Mouse (Mus musculus): ENCODE measurements around the gene Ick. TPM values are rescaled to one million over a fixed set of nuclear protein-coding genes. Genes with fewer than 3 reads are reported as not detected.

The Ick gene
- polyA plus RNA-seq, 1 experiment from 2014 or later = 29.3 TPM

DNA sequence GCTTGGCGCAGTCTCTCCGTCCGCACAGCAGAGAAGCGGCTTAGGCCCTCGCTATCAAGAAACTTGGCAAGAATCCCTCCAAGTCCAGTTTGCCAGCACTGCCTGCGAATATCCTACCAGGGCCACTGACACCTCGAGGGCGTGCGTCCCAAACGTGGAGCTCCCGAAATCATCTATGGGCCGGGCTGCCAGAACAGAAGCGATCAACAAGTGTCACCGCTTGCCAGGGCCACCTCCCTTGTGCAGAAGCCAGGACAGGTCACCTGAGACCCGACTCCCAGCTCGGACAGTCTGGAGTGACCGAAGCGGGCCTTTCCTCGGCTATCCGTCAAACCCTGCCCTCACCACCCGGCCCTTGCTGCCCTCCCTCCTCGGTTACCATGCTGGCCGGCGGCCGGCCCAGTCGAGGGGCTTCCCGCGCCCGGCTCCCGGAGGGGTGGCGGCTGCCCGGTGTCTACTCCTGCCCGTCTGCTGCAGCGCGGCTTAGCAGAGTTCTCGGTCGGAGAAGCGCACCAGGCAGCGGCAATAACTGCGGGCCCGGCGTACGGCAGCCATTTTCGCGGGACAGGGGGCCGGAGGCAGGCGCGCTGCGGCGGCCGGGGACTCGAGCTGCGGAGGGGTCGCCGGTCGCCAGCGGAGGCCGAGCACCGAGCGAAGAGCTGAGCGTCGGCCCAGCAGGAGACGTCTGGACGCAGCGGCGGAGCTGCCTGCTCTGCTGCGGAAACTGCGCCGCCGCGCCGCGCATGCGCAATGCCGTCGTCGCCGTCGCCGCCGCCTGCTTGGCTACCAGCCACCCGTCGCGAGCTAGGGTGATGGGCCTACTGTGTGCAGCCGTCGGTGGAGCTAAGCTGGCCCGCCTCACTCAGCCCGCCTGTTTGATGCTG, 838 bp upstream of the Ick start:
- peak overlapping the region; percentile 91 for H3K9ac ChIP-seq (ENCODE audit: low read depth, low read length)
- H3K27me3 ChIP-seq (ENCODE audit: control insufficient read depth, insufficient read depth, low read length) = no peaks in the 10 kb centered on the region
- peak; percentile 78 for ATAC-seq (ENCODE audit: low FRiP score, low TSS enrichment)
- H3K4me1 ChIP-seq (ENCODE audit: control insufficient read depth, insufficient read depth, low read length) = peaks cover 3% of the 10 kb centered on the region; the same call in 1 of the 2 replicates
- H3K27ac ChIP-seq (ENCODE audit: low read depth, low read length) = peak overlapping the region; percentile 79
- peak overlapping the region; percentile 57 for H3K4me2 ChIP-seq (replicated peaks; ENCODE audit: low read depth, low read length)
- peak overlapping the region; percentile 85 for H3K4me3 ChIP-seq (ENCODE audit: low read length)
- under 1% methylated on average over 83 of the region's 88 CpGs for WGBS
- no peaks in the 10 kb centered on the region for H3K9me3 ChIP-seq (ENCODE audit: control insufficient read depth, low read length)
- no peaks in the 10 kb centered on the region; the same call in 1 of the 2 replicates for H3K36me3 ChIP-seq (ENCODE audit: control insufficient read depth, insufficient read depth, low read length)

DNA sequence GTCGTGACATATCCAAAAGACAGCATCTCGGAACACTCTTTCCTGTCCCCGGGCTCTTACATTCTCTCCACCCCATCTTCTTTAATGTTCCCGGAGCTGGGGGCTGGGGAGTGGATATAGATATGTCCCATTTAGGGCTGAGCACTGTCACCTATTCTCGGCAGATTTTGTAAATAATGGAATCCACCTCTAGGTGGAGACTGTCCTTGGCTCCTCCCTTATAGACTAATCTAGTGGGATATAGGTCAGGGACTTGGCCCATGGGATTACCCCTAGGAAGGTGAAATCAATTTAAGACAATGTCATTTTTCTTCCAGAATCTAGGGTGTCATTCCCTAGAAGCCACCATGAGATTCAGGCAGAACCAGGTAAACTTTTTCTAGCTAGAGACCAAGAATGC, 664 bp downstream of the Ick start:
- H3K27me3 ChIP-seq (ENCODE audit: control insufficient read depth, insufficient read depth, low read length) = no peaks in the 10 kb centered on the region
- H3K9ac ChIP-seq (ENCODE audit: low read depth, low read length) = no peak overlapping the region
- no peaks in the 10 kb centered on the region for H3K36me3 ChIP-seq (ENCODE audit: control insufficient read depth, insufficient read depth, low read length)
- H3K9me3 ChIP-seq (ENCODE audit: control insufficient read depth, low read length) = no peaks in the 10 kb centered on the region
- ATAC-seq (ENCODE audit: low FRiP score, low TSS enrichment) = no peak
- H3K4me2 ChIP-seq (replicated peaks; ENCODE audit: low read depth, low read length) = peak overlapping the region; percentile 57
- H3K4me1 ChIP-seq (ENCODE audit: control insufficient read depth, insufficient read depth, low read length) = peaks cover 3% of the 10 kb centered on the region; the same call in 1 of the 2 replicates
- peak overlapping the region; percentile 85 for H3K4me3 ChIP-seq (ENCODE audit: low read length)
- H3K27ac ChIP-seq (ENCODE audit: low read depth, low read length) = no peak overlapping the region
- WGBS = 47% methylated on average over 5 of the region's 5 CpGs

DNA sequence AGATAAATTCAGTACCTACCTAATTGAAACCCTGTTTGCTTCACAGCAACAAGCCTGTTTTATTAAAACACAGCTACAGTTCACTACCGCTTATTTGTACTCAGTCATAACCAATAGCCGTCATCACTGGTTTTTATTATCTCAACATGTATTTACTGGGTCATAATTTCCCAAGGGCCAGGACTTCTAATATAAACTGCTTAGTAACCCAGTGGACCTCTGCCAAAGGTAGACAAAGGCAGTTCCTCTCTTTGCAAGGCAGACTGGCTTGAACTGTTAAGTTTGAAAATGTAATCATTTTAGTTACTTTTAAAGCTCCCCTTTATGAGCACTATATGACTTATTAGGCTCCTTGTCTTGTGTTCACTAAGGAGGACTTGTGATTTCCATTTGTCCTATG, 2.5 kb downstream of the Ick start:
- no peak overlapping the region for H3K4me3 ChIP-seq (ENCODE audit: low read length)
- no peaks in the 10 kb centered on the region for H3K27me3 ChIP-seq (ENCODE audit: control insufficient read depth, insufficient read depth, low read length)
- ATAC-seq (ENCODE audit: low FRiP score, low TSS enrichment) = no peak
- no peak overlapping the region for H3K9ac ChIP-seq (ENCODE audit: low read depth, low read length)
- H3K27ac ChIP-seq (ENCODE audit: low read depth, low read length) = no peak overlapping the region
- H3K4me1 ChIP-seq (ENCODE audit: control insufficient read depth, insufficient read depth, low read length) = no peaks in the 10 kb centered on the region; the same call in none of the 2 replicates
- no peaks in the 10 kb centered on the region for H3K9me3 ChIP-seq (ENCODE audit: control insufficient read depth, low read length)
- H3K4me2 ChIP-seq (replicated peaks; ENCODE audit: low read depth, low read length) = no peak overlapping the region
- 87% methylated on average over 2 of the region's 2 CpGs for WGBS
- H3K36me3 ChIP-seq (ENCODE audit: control insufficient read depth, insufficient read depth, low read length) = no peaks in the 10 kb centered on the region

DNA sequence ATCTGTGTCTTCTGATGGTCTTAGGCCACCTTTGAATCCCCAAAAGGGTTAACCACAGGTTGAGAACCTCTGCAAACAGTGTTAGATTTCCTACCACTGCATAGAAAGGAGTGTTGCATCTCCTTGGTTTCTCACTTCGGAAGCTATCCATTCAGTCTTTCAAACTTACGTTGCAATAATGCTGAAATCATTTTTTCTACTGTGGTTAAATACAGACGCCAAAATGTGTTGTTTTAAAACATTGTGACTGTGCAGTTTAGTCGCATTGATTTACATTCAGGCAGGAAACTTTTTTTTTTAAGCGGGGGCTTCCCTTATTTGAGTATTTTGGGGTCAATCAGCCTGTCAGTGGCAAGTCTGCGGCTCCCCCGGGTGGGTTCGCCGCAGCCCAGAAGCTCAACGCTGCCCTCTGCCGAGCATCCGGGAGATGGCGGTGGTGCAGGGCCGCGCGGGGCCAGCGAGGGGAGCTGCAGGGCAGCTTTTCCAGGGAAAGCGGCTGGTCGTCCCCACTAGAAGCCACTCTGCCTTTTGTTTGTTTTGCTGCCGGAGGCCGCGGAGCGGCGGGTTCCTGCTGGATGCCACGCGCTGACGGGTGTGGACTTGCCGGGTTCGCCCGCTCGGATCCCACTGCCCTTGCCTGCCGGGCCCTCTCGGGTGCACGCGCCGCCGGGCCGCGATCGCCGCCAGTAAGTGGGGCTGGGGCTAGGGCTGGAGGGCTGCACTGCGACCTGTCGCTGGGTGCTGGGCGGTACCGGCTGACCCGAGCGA, 4.0 kb downstream of the Ick start:
- 2% methylated on average over 47 of the region's 47 CpGs for WGBS
- peak overlapping the region; percentile 65 for H3K4me3 ChIP-seq (ENCODE audit: low read length)
- ATAC-seq (ENCODE audit: low FRiP score, low TSS enrichment) = peak; percentile 81

DNA sequence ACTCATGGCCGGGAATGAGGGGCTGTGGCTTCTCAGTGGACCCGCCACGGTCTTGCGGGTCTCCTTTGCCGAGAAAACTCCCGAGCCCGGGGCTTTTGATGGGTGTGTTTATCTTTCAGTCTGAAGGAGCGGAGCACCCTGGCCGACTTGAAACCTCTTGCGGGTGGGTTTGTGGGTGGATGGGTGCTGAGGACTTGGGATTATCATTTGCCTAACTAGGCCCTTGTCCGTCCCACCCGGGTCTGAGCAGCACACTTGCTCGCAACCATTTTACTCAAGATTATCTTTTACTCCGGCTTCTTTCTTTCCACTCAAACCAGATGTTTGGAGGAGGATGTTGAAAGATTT, 4.5 kb downstream of the Ick start:
- ATAC-seq (ENCODE audit: low FRiP score, low TSS enrichment) = no peak
- Histone ChIP-seq H3K9ac (ENCODE audit: low read depth, low read length) (peak overlapping the region; percentile 83), H3K4me3 (ENCODE audit: low read length) (peak overlapping the region; percentile 65), H3K4me1 (ENCODE audit: control insufficient read depth, insufficient read depth, low read length) (no peaks in the 10 kb centered on the region; the same call in none of the 2 replicates), H3K36me3 (ENCODE audit: control insufficient read depth, insufficient read depth, low read length) (no peaks in the 10 kb centered on the region), H3K27me3 (ENCODE audit: control insufficient read depth, insufficient read depth, low read length) (no peaks in the 10 kb centered on the region), H3K9me3 (ENCODE audit: control insufficient read depth, low read length) (no peaks in the 10 kb centered on the region), H3K4me2 (replicated peaks; ENCODE audit: low read depth, low read length) (peak overlapping the region; percentile 52), H3K27ac (ENCODE audit: low read depth, low read length) (peak overlapping the region; percentile 74)
- under 1% methylated on average over 14 of the region's 14 CpGs for WGBS

More for the DNA sequence above, 4.0 kb downstream of the Ick start:
- H3K4me2 ChIP-seq (replicated peaks; ENCODE audit: low read depth, low read length) = peak overlapping the region; percentile 52
- H3K27ac ChIP-seq (ENCODE audit: low read depth, low read length) = peak overlapping the region; percentile 74
- no peaks in the 10 kb centered on the region for H3K36me3 ChIP-seq (ENCODE audit: control insufficient read depth, insufficient read depth, low read length)
- no peaks in the 10 kb centered on the region for H3K9me3 ChIP-seq (ENCODE audit: control insufficient read depth, low read length)
- H3K27me3 ChIP-seq (ENCODE audit: control insufficient read depth, insufficient read depth, low read length) = no peaks in the 10 kb centered on the region
- H3K9ac ChIP-seq (ENCODE audit: low read depth, low read length) = peak overlapping the region; percentile 83
- no peaks in the 10 kb centered on the region; the same call in none of the 2 replicates for H3K4me1 ChIP-seq (ENCODE audit: control insufficient read depth, insufficient read depth, low read length)

DNA sequence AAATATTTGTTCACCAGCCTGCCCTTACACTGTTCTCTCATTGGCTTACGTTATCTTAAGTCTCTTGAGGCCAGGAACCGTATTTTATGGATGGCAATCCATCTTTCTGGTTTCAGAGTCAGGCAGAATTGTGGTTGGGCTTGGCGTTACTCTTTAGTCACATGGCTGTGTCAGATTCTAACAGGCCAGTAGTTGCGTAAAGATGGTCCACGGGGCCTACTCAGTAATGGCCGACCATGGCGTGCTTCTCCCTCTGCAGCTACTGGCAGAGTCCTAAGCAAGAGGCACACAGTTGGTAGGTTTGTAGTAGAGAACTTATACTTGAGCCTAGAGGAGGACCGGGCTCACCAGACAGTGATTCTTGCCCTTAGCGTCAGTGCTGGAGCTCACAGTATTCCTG, 6.8 kb downstream of the Ick start:
- H3K4me3 ChIP-seq (ENCODE audit: low read length) = no peak overlapping the region
- H3K36me3 ChIP-seq (ENCODE audit: control insufficient read depth, insufficient read depth, low read length) = peaks cover 2% of the 10 kb centered on the region; the same call in 1 of the 2 replicates
- no peak for ATAC-seq (ENCODE audit: low FRiP score, low TSS enrichment)
- no peak overlapping the region for H3K27ac ChIP-seq (ENCODE audit: low read depth, low read length)
- peak overlapping the region; percentile 8; the same call in 1 of the 2 replicates for H3K4me2 ChIP-seq (replicated peaks; ENCODE audit: low read depth, low read length)
- WGBS = 69% methylated on average over 9 of the region's 9 CpGs
- H3K9me3 ChIP-seq (ENCODE audit: control insufficient read depth, low read length) = no peaks in the 10 kb centered on the region
- no peaks in the 10 kb centered on the region for H3K27me3 ChIP-seq (ENCODE audit: control insufficient read depth, insufficient read depth, low read length)
- no peaks in the 10 kb centered on the region; the same call in none of the 2 replicates for H3K4me1 ChIP-seq (ENCODE audit: control insufficient read depth, insufficient read depth, low read length)
- no peak overlapping the region for H3K9ac ChIP-seq (ENCODE audit: low read depth, low read length)

DNA sequence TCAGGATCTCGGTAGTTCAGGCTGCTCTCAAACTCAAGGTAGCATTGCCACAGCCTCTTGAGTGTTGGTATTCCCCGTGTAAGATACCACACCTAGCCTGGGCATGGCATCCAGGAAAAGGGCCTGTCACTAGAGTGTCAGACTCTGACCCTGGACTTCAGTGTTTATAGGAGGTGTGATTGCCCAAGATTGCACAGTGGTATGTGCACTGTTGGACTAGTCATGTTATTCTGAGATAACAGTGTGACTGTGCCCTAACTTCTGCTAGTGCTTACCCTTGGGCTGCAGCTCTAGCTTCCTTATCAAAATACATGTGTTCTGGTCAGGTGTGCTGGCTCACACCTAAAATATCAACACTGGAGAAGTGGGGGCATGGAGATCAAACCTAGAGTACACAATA, 8.7 kb downstream of the Ick start:
- H3K27me3 ChIP-seq (ENCODE audit: control insufficient read depth, insufficient read depth, low read length) = no peaks in the 10 kb centered on the region
- 87% methylated on average over 2 of the region's 2 CpGs for WGBS
- H3K4me1 ChIP-seq (ENCODE audit: control insufficient read depth, insufficient read depth, low read length) = no peaks in the 10 kb centered on the region; the same call in none of the 2 replicates
- no peak overlapping the region for H3K4me3 ChIP-seq (ENCODE audit: low read length)
- H3K36me3 ChIP-seq (ENCODE audit: control insufficient read depth, insufficient read depth, low read length) = peaks cover 5% of the 10 kb centered on the region; the same call in 1 of the 2 replicates
- ATAC-seq (ENCODE audit: low FRiP score, low TSS enrichment) = no peak
- H3K4me2 ChIP-seq (replicated peaks; ENCODE audit: low read depth, low read length) = no peak overlapping the region
- H3K9me3 ChIP-seq (ENCODE audit: control insufficient read depth, low read length) = no peaks in the 10 kb centered on the region
- no peak overlapping the region for H3K9ac ChIP-seq (ENCODE audit: low read depth, low read length)
- H3K27ac ChIP-seq (ENCODE audit: low read depth, low read length) = no peak overlapping the region

DNA sequence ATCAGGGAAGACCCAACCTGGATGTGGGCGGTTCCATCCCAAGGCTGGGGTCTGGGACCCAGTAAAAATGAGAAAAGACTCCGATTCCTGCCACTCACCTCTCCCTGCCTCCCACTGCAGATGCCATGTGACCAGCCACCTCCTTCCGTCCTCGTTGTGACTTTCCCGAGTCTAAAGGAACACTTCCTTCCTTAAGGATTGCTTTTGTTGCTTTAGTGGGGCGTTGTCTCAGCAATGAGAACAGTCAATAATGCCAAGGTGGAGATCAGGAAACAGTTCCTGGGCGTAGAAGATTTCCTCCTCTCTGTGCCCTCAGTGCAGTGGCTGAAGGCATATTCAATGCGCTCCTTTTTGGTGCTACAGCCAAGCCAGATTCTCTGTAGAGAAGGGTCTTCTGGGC, 12.4 kb downstream of the Ick start:
- Histone ChIP-seq H3K4me3 (ENCODE audit: low read length) (no peak overlapping the region), H3K9me3 (ENCODE audit: control insufficient read depth, low read length) (no peaks in the 10 kb centered on the region), H3K27ac (ENCODE audit: low read depth, low read length) (no peak overlapping the region), H3K36me3 (ENCODE audit: control insufficient read depth, insufficient read depth, low read length) (peaks cover 5% of the 10 kb centered on the region; the same call in 1 of the 2 replicates), H3K4me2 (replicated peaks; ENCODE audit: low read depth, low read length) (no peak overlapping the region), H3K27me3 (ENCODE audit: control insufficient read depth, insufficient read depth, low read length) (no peaks in the 10 kb centered on the region), H3K4me1 (ENCODE audit: control insufficient read depth, insufficient read depth, low read length) (peaks cover 5% of the 10 kb centered on the region; the same call in 1 of the 2 replicates), H3K9ac (ENCODE audit: low read depth, low read length) (no peak overlapping the region)
- WGBS = 88% methylated on average over 8 of the region's 8 CpGs
- ATAC-seq (ENCODE audit: low FRiP score, low TSS enrichment) = no peak

Measured in kidney, embryonic 14.5 days (tissue).